Mouse (Mus musculus) thymus, adult 2 months (tissue): ENCODE measurements around the gene C5ar1.

Experiments used
- CTCF ChIP-seq: fragments of 200-500 bp; IDR thresholded peaks from 2 replicates; pipeline ENCODE4 v1.5.1; 2012; ENCODE audit warnings: mild to moderate bottlenecking, control low read depth, low read length, moderate library complexity, borderline replicate concordance; ENCODE audit not compliant: control insufficient read depth, poor library complexity, insufficient read depth; ENCODE audit errors: extremely low read depth
- POLR2A ChIP-seq: fragments of 200-500 bp; IDR thresholded peaks from 2 replicates; pipeline ENCODE4 v1.6.1; 2012; ENCODE audit warnings: mild to moderate bottlenecking, low read length, control low read depth, moderate library complexity; ENCODE audit not compliant: control insufficient read depth, poor library complexity, insufficient read depth; ENCODE audit errors: extremely low read depth

DNA sequence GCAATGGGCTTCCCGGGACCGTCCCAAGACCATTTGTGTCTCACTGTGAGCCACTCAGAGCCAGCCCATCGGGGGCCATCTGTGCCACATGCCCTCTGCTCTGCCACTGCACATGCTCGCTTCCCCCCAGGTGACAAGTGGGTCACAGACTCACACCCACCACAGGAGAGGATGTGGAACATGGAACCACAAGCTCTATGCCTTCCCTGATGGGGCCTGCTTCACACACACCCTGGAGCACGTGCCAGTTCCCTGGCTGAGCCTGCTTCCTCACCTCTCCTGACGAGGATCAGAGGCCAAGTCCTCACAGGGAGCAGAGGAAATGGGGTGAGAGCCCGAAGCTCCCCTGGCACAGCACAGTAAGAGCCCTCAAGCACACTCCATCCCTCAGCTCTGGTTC is 52.3 kb downstream of the C5ar1 start:
- TF ChIP-seq CTCF (0 out of 2 replicates have a peak, but pooled peaks have one; percentile 32), POLR2A (peak; percentile 34; the same call in 1 of the 2 replicates)
